8 mouse cellular contexts compared by ENCODE assay signal in the genomic region with DNA sequence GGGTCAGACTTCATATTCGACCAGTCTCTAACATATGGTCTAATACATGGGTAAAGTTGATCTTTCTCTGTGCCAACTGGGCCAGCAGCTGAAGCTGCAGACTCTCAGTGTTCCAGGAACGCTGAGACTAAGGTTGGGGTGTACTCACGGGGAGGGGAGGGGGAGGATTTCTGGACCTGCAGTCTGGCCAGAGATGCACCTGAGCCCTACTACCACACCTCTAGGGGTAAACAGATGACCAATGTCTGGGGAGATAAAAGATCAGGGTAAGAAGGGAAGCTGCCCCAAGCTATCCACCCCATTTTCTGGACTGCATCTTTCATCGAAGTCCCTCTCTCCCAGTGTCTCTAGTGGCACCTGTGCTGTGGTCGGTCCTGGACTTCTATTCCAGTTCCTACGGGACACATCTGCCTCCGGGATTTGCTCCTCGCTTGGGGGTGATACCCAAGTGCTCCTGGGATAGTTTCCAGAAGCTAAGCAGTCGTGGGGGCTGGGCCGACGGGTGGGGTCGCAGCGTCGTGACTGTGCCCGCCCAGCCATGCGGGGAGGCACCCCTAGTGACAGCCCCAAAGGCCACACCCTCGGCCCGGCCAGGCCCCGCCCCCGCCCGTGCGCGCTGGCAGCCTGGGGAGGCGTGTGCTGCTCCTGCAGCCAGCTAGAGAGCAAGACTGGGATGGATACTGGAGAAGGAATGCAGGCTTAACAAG. TPM values are rescaled to one million over a fixed set of nuclear protein-coding genes. Genes with fewer than 3 reads are reported as not detected.
DNase-seq lines count a peak whose midpoint lies in the region; ATAC-seq and TF ChIP-seq lines count a peak whose summit lies in the region.

A gene (plus strand): TSS at position 650 of the 707 bp plus-strand sequence.

- peak; percentile 97 for ATAC-seq in forebrain, postnatal 0 days
- peak; percentile 95 for ATAC-seq in hindbrain, embryonic 11.5 days (ENCODE audit: low FRiP score)
- peak; percentile 94 for ATAC-seq in midbrain, embryonic 14.5 days (ENCODE audit: low FRiP score, low TSS enrichment)

- peaks cover 7% of the 10 kb centered on the region; the same call in 1 of the 2 replicates for H3K4me1 ChIP-seq in forebrain, postnatal 0 days (ENCODE audit: insufficient read depth)
- no peaks in the 10 kb centered on the region for H3K4me1 ChIP-seq in hindbrain, embryonic 11.5 days (replicated peaks; ENCODE audit: control insufficient read depth, insufficient read depth, low read length)
- 0 out of 2 replicates have a peak, but pooled peaks cover 3% of the 10 kb centered on the region for H3K4me1 ChIP-seq in midbrain, embryonic 14.5 days (ENCODE audit: control insufficient read depth, insufficient read depth, low read length)

- H3K4me2 ChIP-seq in forebrain, postnatal 0 days (ENCODE audit: low read depth), result peak within 1 kb of the TSS; percentile 77
- peak within 1 kb of the TSS; percentile 89 for H3K4me2 ChIP-seq in hindbrain, embryonic 11.5 days (replicated peaks; ENCODE audit: low read depth, low read length)
- peak within 1 kb of the TSS; percentile 76 for H3K4me2 ChIP-seq in midbrain, embryonic 14.5 days (ENCODE audit: low read length)

- peak; percentile 20; the same call in 1 of the 2 replicates for TF ChIP-seq CTCF in forebrain, postnatal 0 days (IDR thresholded peaks at IDR 0.05; ENCODE audit: low read depth)

- no peaks in the 10 kb centered on the region for H3K36me3 ChIP-seq in forebrain, postnatal 0 days (ENCODE audit: insufficient read depth)
- no peaks in the 10 kb centered on the region for H3K36me3 ChIP-seq in hindbrain, embryonic 11.5 days (ENCODE audit: control insufficient read depth, insufficient read depth, low read length)
- no peaks in the 10 kb centered on the region; the same call in 1 of the 2 replicates for H3K36me3 ChIP-seq in midbrain, embryonic 14.5 days (ENCODE audit: control insufficient read depth, insufficient read depth, low read length)

- peak; percentile 2 to 16 for DNase-seq in cerebellum, adult 18-20 months
- no peak for DNase-seq in cerebellum, adult 8-10 months
- DNase-seq in c-Kit-positive CD71-negative TER-119-negative erythroid progenitor cells, embryonic 14.5 days (ENCODE audit: low read depth), result peak; percentile 2
- peak; percentile 78 for DNase-seq in forebrain, postnatal 0 days
- peak; percentile 73 for DNase-seq in hindbrain, embryonic 11.5 days (ENCODE audit: low spot score)
- peak; percentile 56 to 74 for DNase-seq in left cerebral cortex, adult 9 months (ENCODE audit: low spot score in 2 of 2)
- DNase-seq in midbrain, embryonic 14.5 days, result peak; percentile 84
- DNase-seq in spleen, postnatal 36 days (ENCODE audit: low spot score in 2 of 2), result no peak

- no peaks in the 10 kb centered on the region for H3K9me3 ChIP-seq in forebrain, postnatal 0 days (ENCODE audit: low read length)
- H3K9me3 ChIP-seq in hindbrain, embryonic 11.5 days (ENCODE audit: control insufficient read depth, low read length), result no peaks in the 10 kb centered on the region
- H3K9me3 ChIP-seq in midbrain, embryonic 14.5 days (ENCODE audit: control insufficient read depth, low read length), result no peaks in the 10 kb centered on the region

- 4% methylated on average over 24 of the region's 24 CpGs for WGBS in forebrain, postnatal 0 days
- WGBS in hindbrain, embryonic 11.5 days, result 7% methylated on average over 24 of the region's 24 CpGs
- 5% methylated on average over 24 of the region's 24 CpGs for WGBS in midbrain, embryonic 14.5 days

- no peaks in the 10 kb centered on the region for H3K27me3 ChIP-seq in forebrain, postnatal 0 days (ENCODE audit: insufficient read depth, low read length)
- no peaks in the 10 kb centered on the region for H3K27me3 ChIP-seq in hindbrain, embryonic 11.5 days (ENCODE audit: control insufficient read depth, insufficient read depth, low read length)
- no peaks in the 10 kb centered on the region for H3K27me3 ChIP-seq in midbrain, embryonic 14.5 days (ENCODE audit: control insufficient read depth, insufficient read depth, low read length)

- H3K4me3 ChIP-seq in forebrain, postnatal 0 days (ENCODE audit: low read depth, low read length), result peak within 1 kb of the TSS; percentile 59
- H3K4me3 ChIP-seq in hindbrain, embryonic 11.5 days (ENCODE audit: low read depth, low read length), result peak within 1 kb of the TSS; percentile 30
- H3K4me3 ChIP-seq in midbrain, embryonic 14.5 days (replicated peaks; ENCODE audit: low read depth, low read length), result peak within 1 kb of the TSS; percentile 49

- H3K27ac ChIP-seq in forebrain, postnatal 0 days (ENCODE audit: low read depth, low read length), result peak within 1 kb of the TSS; percentile 64
- H3K27ac ChIP-seq in hindbrain, embryonic 11.5 days (ENCODE audit: low read depth, low read length), result no peak within 1 kb of the TSS
- H3K27ac ChIP-seq in midbrain, embryonic 14.5 days (replicated peaks; ENCODE audit: low read depth, low read length), result peak within 1 kb of the TSS; percentile 61; the same call in 1 of the 2 replicates

- peak within 1 kb of the TSS; percentile 68 for H3K9ac ChIP-seq in forebrain, postnatal 0 days
- H3K9ac ChIP-seq in hindbrain, embryonic 11.5 days (ENCODE audit: low read depth, low read length), result 0 out of 2 replicates have a peak within 1 kb of the TSS, but pooled peaks have one; percentile 15
- H3K9ac ChIP-seq in midbrain, embryonic 14.5 days (replicated peaks; ENCODE audit: low read length), result peak within 1 kb of the TSS; percentile 63

RNA-seq across cellular contexts. Expression of the gene that starts here (rescaled TPM):
- 13.1 and 16.8 TPM in 2 replicates for total RNA-seq in forebrain, postnatal 0 days (2014; rRNA removed)
- 2.1 and 5.1 TPM in 2 replicates for polyA plus RNA-seq in forebrain, postnatal 0 days (2015; fragmentation: Nextera tagmentation; extraction: Ambion mirVana)
- 0.17 and 0.28 TPM in 2 replicates for polyA plus RNA-seq in hindbrain, embryonic 11.5 days (2014; fragmentation: Nextera tagmentation; extraction: Ambion mirVana)
- 5.2 and 5.7 TPM in 2 replicates for polyA plus RNA-seq in midbrain, embryonic 14.5 days (2014; fragmentation: Nextera tagmentation; extraction: Ambion mirVana)

Comparison
In these comparisons a context has a peak if more than half of its experiments do, and no peak if none do; other contexts are left out.
1. DNase-seq: peak in cerebellum, adult 18-20 months (2 of 2), c-Kit-positive CD71-negative TER-119-negative erythroid progenitor cells, embryonic 14.5 days (single experiment), forebrain, postnatal 0 days (single experiment), left cerebral cortex, adult 9 months (2 of 2) and midbrain, embryonic 14.5 days (single experiment); none in cerebellum, adult 8-10 months (single experiment) and spleen, postnatal 36 days (0 of 2).
2. Peak in DNase-seq, ATAC-seq, H3K4me3 ChIP-seq, H3K9ac ChIP-seq and H3K4me2 ChIP-seq in hindbrain, embryonic 11.5 days; RNA of the gene not detected or under 1 TPM.
3. H3K9ac ChIP-seq: peak in every context shown above with its lines; median percentile 68 in forebrain, postnatal 0 days; 63 in midbrain, embryonic 14.5 days; 15 in hindbrain, embryonic 11.5 days.
4. Peak in every context shown above with its lines, with median percentiles within 50 percentile points of each other: ATAC-seq, H3K4me2 ChIP-seq and H3K4me3 ChIP-seq.